In genomic region chr7:118855171-118855876, GRCm38 (mm10) we compare ENCODE assay signal across 8 mouse cellular contexts. TPM values are rescaled to one million over a fixed set of nuclear protein-coding genes. Genes with fewer than 3 reads are reported as not detected.
DNase-seq lines count a peak whose midpoint lies in the region; ATAC-seq lines count a peak whose summit lies in the region.

Gene Iqck, plus strand, starts transcription at chr7:118855752.

- peaks cover 14% of the 10 kb centered on the region for H3K4me1 ChIP-seq in embryonic facial prominence, embryonic 14.5 days (ENCODE audit: control insufficient read depth, insufficient read depth, low read length)
- 0 out of 2 replicates have a peak, but pooled peaks cover 9% of the 10 kb centered on the region for H3K4me1 ChIP-seq in kidney, embryonic 14.5 days (ENCODE audit: control insufficient read depth, insufficient read depth, low read length)
- H3K4me1 ChIP-seq in limb, embryonic 15.5 days = peaks cover 20% of the 10 kb centered on the region

- peak; percentile 98 for ATAC-seq in embryonic facial prominence, embryonic 14.5 days (ENCODE audit: low read depth)
- peak; percentile 97 for ATAC-seq in kidney, embryonic 14.5 days (ENCODE audit: low FRiP score, low TSS enrichment)
- peak; percentile 90 for ATAC-seq in limb, embryonic 15.5 days (ENCODE audit: insufficient number of reproducible peaks, low FRiP score, low TSS enrichment, low read depth)

- H3K4me3 ChIP-seq in embryonic facial prominence, embryonic 14.5 days (ENCODE audit: low read depth, low read length) = peak within 1 kb of the TSS; percentile 88
- H3K4me3 ChIP-seq in kidney, embryonic 14.5 days (ENCODE audit: low read length) = peak within 1 kb of the TSS; percentile 93
- H3K4me3 ChIP-seq in limb, embryonic 15.5 days = peak within 1 kb of the TSS; percentile 78

- no peaks in the 10 kb centered on the region for H3K9me3 ChIP-seq in embryonic facial prominence, embryonic 14.5 days (ENCODE audit: control insufficient read depth, low read length)
- H3K9me3 ChIP-seq in kidney, embryonic 14.5 days (ENCODE audit: control insufficient read depth, low read length) = no peaks in the 10 kb centered on the region
- H3K9me3 ChIP-seq in limb, embryonic 15.5 days = no peaks in the 10 kb centered on the region

- peaks cover 28% of the 10 kb centered on the region for H3K36me3 ChIP-seq in embryonic facial prominence, embryonic 14.5 days (ENCODE audit: control insufficient read depth, insufficient read depth, low read length)
- peaks cover 29% of the 10 kb centered on the region for H3K36me3 ChIP-seq in kidney, embryonic 14.5 days (ENCODE audit: control insufficient read depth, insufficient read depth, low read length)
- peaks cover 32% of the 10 kb centered on the region for H3K36me3 ChIP-seq in limb, embryonic 15.5 days

- peak within 1 kb of the TSS; percentile 76 for H3K4me2 ChIP-seq in embryonic facial prominence, embryonic 14.5 days (ENCODE audit: low read depth, low read length)
- peak within 1 kb of the TSS; percentile 88 for H3K4me2 ChIP-seq in kidney, embryonic 14.5 days (replicated peaks; ENCODE audit: low read depth, low read length)
- peak within 1 kb of the TSS; percentile 72 for H3K4me2 ChIP-seq in limb, embryonic 15.5 days

- peak; percentile 86 for DNase-seq in 3T3-L1 (ENCODE audit: low read depth, low spot score)
- DNase-seq in adrenal gland, postnatal 4 days (ENCODE audit: low spot score in 2 of 2) = peak; percentile 89 to 90
- peak; percentile 96 for DNase-seq in embryonic facial prominence, embryonic 14.5 days (ENCODE audit: low spot score)
- peak; percentile 83 to 89 for DNase-seq in heart, adult 9 months (ENCODE audit: low spot score in 2 of 2)
- peak; percentile 58 to 78 for DNase-seq in monocyte, adult 2 months (ENCODE audit: low read depth in 1 of 2, low spot score in 2 of 2)
- peak; percentile 84 to 86 for DNase-seq in spleen, postnatal 36 days (ENCODE audit: low spot score in 2 of 2)

- H3K27ac ChIP-seq in embryonic facial prominence, embryonic 14.5 days (replicated peaks; ENCODE audit: low read depth, low read length) = peak within 1 kb of the TSS; percentile 65
- peak within 1 kb of the TSS; percentile 61 for H3K27ac ChIP-seq in kidney, embryonic 14.5 days (ENCODE audit: low read depth, low read length)
- peak within 1 kb of the TSS; percentile 75 for H3K27ac ChIP-seq in limb, embryonic 15.5 days

- WGBS in embryonic facial prominence, embryonic 14.5 days = under 1% methylated on average over 46 of the region's 57 CpGs
- under 1% methylated on average over 57 of the region's 57 CpGs for WGBS in kidney, embryonic 14.5 days
- WGBS in limb, embryonic 15.5 days = under 1% methylated on average over 57 of the region's 57 CpGs

- no peaks in the 10 kb centered on the region for H3K27me3 ChIP-seq in embryonic facial prominence, embryonic 14.5 days (replicated peaks; ENCODE audit: control insufficient read depth, insufficient read depth, low read length)
- H3K27me3 ChIP-seq in kidney, embryonic 14.5 days (ENCODE audit: control insufficient read depth, insufficient read depth, low read length) = no peaks in the 10 kb centered on the region
- H3K27me3 ChIP-seq in limb, embryonic 15.5 days = no peaks in the 10 kb centered on the region

- peak within 1 kb of the TSS; percentile 75 for H3K9ac ChIP-seq in embryonic facial prominence, embryonic 14.5 days (ENCODE audit: low read depth, low read length)
- H3K9ac ChIP-seq in kidney, embryonic 14.5 days (ENCODE audit: low read depth, low read length) = peak within 1 kb of the TSS; percentile 82
- H3K9ac ChIP-seq in limb, embryonic 15.5 days = peak within 1 kb of the TSS; percentile 61

RNA-seq across cellular contexts. Expression of gene Iqck, which starts in this region (rescaled TPM):
- total RNA-seq in adrenal gland, postnatal 4 days (2021) = 10 to 100 TPM; 17.3 to 18.2 TPM
- polyA plus RNA-seq in embryonic facial prominence, embryonic 14.5 days (2014; fragmentation: Nextera tagmentation; extraction: Ambion mirVana) = 3.2 and 4.5 TPM in 2 replicates
- polyA plus RNA-seq in kidney, embryonic 14.5 days (2014; fragmentation: Nextera tagmentation; extraction: Ambion mirVana) = 3.0 and 4.2 TPM in 2 replicates
- polyA plus RNA-seq in limb, embryonic 15.5 days (2015; fragmentation: Nextera tagmentation; extraction: Ambion mirVana) = 2.2 and 2.4 TPM in 2 replicates

Comparison
In these comparisons a context has a peak if more than half of its experiments do, and no peak if none do; other contexts are left out.
1. Peak in every context shown above with its lines: DNase-seq, ATAC-seq, H3K4me3 ChIP-seq and H3K27ac ChIP-seq.